Mouse (Mus musculus) bone marrow macrophage, adult 2 months (primary cell): ENCODE measurements around the gene Jph4.

Source experiments
- CTCF ChIP-seq: IDR thresholded peaks from 2 replicates; pipeline ENCODE4 v1.5.1; 2012; ENCODE audit warnings: low read depth, mild to moderate bottlenecking, low read length, moderate library complexity
- POLR2A ChIP-seq: IDR thresholded peaks from 2 replicates; pipeline ENCODE4 v1.6.1; 2012; ENCODE audit warnings: mild to moderate bottlenecking, low read depth, low read length, borderline replicate concordance

DNA sequence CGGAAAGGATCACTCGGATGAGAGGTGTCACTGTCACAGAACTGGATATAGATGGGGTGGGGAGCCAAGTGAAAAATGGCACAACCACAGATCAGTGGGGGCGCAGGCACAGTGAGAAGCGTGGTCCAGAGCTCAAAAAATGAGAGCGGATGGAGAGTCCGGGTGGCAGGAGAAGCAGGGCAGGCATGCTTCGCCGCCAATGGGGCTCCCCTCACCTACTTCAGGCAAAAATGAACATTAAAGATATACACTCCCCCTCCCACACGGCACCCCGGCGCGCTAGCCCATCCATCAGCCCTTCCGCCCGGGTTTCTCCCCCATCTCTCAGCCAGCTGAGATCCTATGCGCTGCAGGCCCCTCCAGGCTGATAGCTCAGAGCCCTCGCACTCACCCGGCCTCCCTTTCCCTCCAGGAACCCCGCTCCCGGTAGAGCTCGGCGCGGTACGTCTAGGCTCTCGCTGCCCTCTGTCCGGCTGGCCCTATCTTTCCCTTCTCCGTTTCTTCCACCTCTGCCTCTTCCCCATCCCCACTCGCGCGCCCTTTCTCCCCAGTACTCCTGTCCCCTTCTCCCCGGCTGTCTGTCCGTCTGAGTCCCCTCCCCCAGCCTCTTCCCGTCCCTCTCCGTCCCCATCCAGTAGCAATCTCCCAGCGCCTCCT, 25.4 kb downstream of the Jph4 start:
- TF ChIP-seq CTCF (no peak), POLR2A (no peak)
